Mouse (Mus musculus) lung, postnatal 0 days (tissue): ENCODE data around the gene Brd3os.

Experiments used
- CTCF ChIP-seq: IDR thresholded peaks from 2 replicates; pipeline ENCODE4 v1.5.1; 2016; ENCODE audit warnings: antibody characterized with exemption, mild to moderate bottlenecking
- EP300 ChIP-seq: IDR thresholded peaks from 2 replicates; pipeline ENCODE4 v1.6.1; 2016; ENCODE audit warnings: antibody characterized with exemption, mild to moderate bottlenecking, control low read depth

DNA sequence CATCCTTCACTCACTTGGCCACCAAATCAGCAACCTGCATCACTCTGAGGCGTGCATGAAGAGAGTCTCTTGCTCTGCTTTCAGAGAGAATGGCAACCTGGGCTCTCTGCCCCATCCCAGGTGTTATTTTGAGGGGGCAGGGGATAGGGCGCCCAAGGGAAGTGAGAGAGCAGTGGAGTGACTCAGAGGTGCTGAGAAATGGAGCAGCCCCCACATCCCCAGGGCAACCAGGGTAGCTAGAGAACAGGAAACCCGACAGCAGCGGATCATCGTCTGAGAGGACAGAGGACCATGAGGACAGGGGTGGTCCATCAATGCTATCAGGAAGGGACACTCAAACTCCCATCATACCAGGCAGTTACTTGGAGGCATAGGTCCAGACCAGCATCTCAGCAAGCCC lies 35.2 kb upstream of the Brd3os start:
- TF ChIP-seq CTCF: no peak
- no peak for TF ChIP-seq EP300
